Mouse (Mus musculus): ENCODE data around the gene 1600002K03Rik. TPM values are rescaled to one million over a fixed set of nuclear protein-coding genes. Genes with fewer than 3 reads are reported as not detected.

Gene 1600002K03Rik
- polyA plus RNA-seq, 1 experiment from 2014 or later = 7.7 TPM

GRCm38 (mm10) chr10:80157141-80157929, 15.4 kb upstream of the 1600002K03Rik start:
- WGBS = 51% methylated on average over 15 of the region's 15 CpGs
- peak overlapping the region; percentile 92 for H3K27ac ChIP-seq
- H3K36me3 ChIP-seq (replicated peaks; ENCODE audit: control insufficient read depth, insufficient read depth) = peaks cover 62% of the 10 kb centered on the region
- no peak for ATAC-seq (ENCODE audit: low FRiP score)
- no peaks in the 10 kb centered on the region for H3K9me3 ChIP-seq (ENCODE audit: control insufficient read depth, low read length)
- peaks cover 43% of the 10 kb centered on the region for H3K4me1 ChIP-seq (replicated peaks; ENCODE audit: control insufficient read depth, insufficient read depth, low read length)
- H3K27me3 ChIP-seq (ENCODE audit: control insufficient read depth, insufficient read depth, low read length) = no peaks in the 10 kb centered on the region
- DNase-seq (ENCODE audit: low spot score) = no peak
- H3K4me3 ChIP-seq (replicated peaks; ENCODE audit: low read length) = no peak overlapping the region
- H3K9ac ChIP-seq = peak overlapping the region; percentile 38
- H3K4me2 ChIP-seq (replicated peaks) = no peak overlapping the region

GRCm38 (mm10) chr10:80158307-80158986, 14.3 kb upstream of the 1600002K03Rik start:
- Histone ChIP-seq H3K4me2 (replicated peaks) (peak overlapping the region; percentile 74; the same call in 1 of the 2 replicates), H3K27me3 (ENCODE audit: control insufficient read depth, insufficient read depth, low read length) (no peaks in the 10 kb centered on the region), H3K36me3 (replicated peaks; ENCODE audit: control insufficient read depth, insufficient read depth) (peaks cover 51% of the 10 kb centered on the region), H3K4me1 (replicated peaks; ENCODE audit: control insufficient read depth, insufficient read depth, low read length) (peaks cover 32% of the 10 kb centered on the region), H3K4me3 (replicated peaks; ENCODE audit: low read length) (no peak overlapping the region), H3K27ac (peak overlapping the region; percentile 92), H3K9me3 (ENCODE audit: control insufficient read depth, low read length) (no peaks in the 10 kb centered on the region), H3K9ac (no peak overlapping the region)
- 11% methylated on average over 18 of the region's 18 CpGs for WGBS
- ATAC-seq (ENCODE audit: low FRiP score) (no peak), DNase-seq (ENCODE audit: low spot score) (no peak)

GRCm38 (mm10) chr10:80159021-80159560, 13.7 kb upstream of the 1600002K03Rik start:
- peak overlapping the region; percentile 30 for H3K4me3 ChIP-seq (replicated peaks; ENCODE audit: low read length)
- H3K27ac ChIP-seq = peak overlapping the region; percentile 92
- H3K9ac ChIP-seq = peak overlapping the region; percentile 59
- peak; percentile 26; the same call in 1 of the 2 replicates for ATAC-seq (ENCODE audit: low FRiP score)
- no peaks in the 10 kb centered on the region for H3K27me3 ChIP-seq (ENCODE audit: control insufficient read depth, insufficient read depth, low read length)
- H3K36me3 ChIP-seq (replicated peaks; ENCODE audit: control insufficient read depth, insufficient read depth) = peaks cover 44% of the 10 kb centered on the region
- peak overlapping the region; percentile 74 for H3K4me2 ChIP-seq (replicated peaks)
- whole genome bisulfite sequencing = 9% methylated on average over 12 of the region's 12 CpGs
- DNase-seq (ENCODE audit: low spot score) = no peak
- H3K4me1 ChIP-seq (replicated peaks; ENCODE audit: control insufficient read depth, insufficient read depth, low read length) = peaks cover 30% of the 10 kb centered on the region
- no peaks in the 10 kb centered on the region for H3K9me3 ChIP-seq (ENCODE audit: control insufficient read depth, low read length)

GRCm38 (mm10) chr10:80159561-80160454, 12.9 kb upstream of the 1600002K03Rik start:
- under 1% methylated on average over 55 of the region's 55 CpGs for WGBS
- no peaks in the 10 kb centered on the region for H3K27me3 ChIP-seq (ENCODE audit: control insufficient read depth, insufficient read depth, low read length)
- peaks cover 37% of the 10 kb centered on the region for H3K36me3 ChIP-seq (replicated peaks; ENCODE audit: control insufficient read depth, insufficient read depth)
- peak overlapping the region; percentile 59 for H3K9ac ChIP-seq
- H3K4me2 ChIP-seq (replicated peaks) = peak overlapping the region; percentile 74
- peak overlapping the region; percentile 30 for H3K4me3 ChIP-seq (replicated peaks; ENCODE audit: low read length)
- no peaks in the 10 kb centered on the region for H3K9me3 ChIP-seq (ENCODE audit: control insufficient read depth, low read length)
- H3K4me1 ChIP-seq (replicated peaks; ENCODE audit: control insufficient read depth, insufficient read depth, low read length) = peaks cover 37% of the 10 kb centered on the region
- DNase-seq (ENCODE audit: low spot score) (peak; percentile 97), ATAC-seq (ENCODE audit: low FRiP score) (peak; percentile 89)
- H3K27ac ChIP-seq = peak overlapping the region; percentile 92

GRCm38 (mm10) chr10:80160455-80161371, 12.0 kb upstream of the 1600002K03Rik start:
- Histone ChIP-seq H3K27ac (peak overlapping the region; percentile 92), H3K9me3 (ENCODE audit: control insufficient read depth, low read length) (no peaks in the 10 kb centered on the region), H3K4me2 (replicated peaks) (peak overlapping the region; percentile 74), H3K9ac (peak overlapping the region; percentile 24; the same call in 1 of the 2 replicates), H3K4me3 (replicated peaks; ENCODE audit: low read length) (peak overlapping the region; percentile 30), H3K27me3 (ENCODE audit: control insufficient read depth, insufficient read depth, low read length) (no peaks in the 10 kb centered on the region), H3K4me1 (replicated peaks; ENCODE audit: control insufficient read depth, insufficient read depth, low read length) (peaks cover 39% of the 10 kb centered on the region), H3K36me3 (replicated peaks; ENCODE audit: control insufficient read depth, insufficient read depth) (peaks cover 28% of the 10 kb centered on the region)
- 2% methylated on average over 33 of the region's 33 CpGs for WGBS
- DNase-seq (ENCODE audit: low spot score) (no peak), ATAC-seq (ENCODE audit: low FRiP score) (no peak)

GRCm38 (mm10) chr10:80161522-80162242, 11.1 kb upstream of the 1600002K03Rik start:
- 14% methylated on average over 7 of the region's 7 CpGs for WGBS
- no peaks in the 10 kb centered on the region for H3K27me3 ChIP-seq (ENCODE audit: control insufficient read depth, insufficient read depth, low read length)
- H3K9me3 ChIP-seq (ENCODE audit: control insufficient read depth, low read length) = no peaks in the 10 kb centered on the region
- peak overlapping the region; percentile 24; the same call in 1 of the 2 replicates for H3K9ac ChIP-seq
- peak overlapping the region; percentile 74; the same call in 1 of the 2 replicates for H3K4me2 ChIP-seq (replicated peaks)
- no peak for ATAC-seq (ENCODE audit: low FRiP score)
- H3K4me1 ChIP-seq (replicated peaks; ENCODE audit: control insufficient read depth, insufficient read depth, low read length) = peaks cover 43% of the 10 kb centered on the region
- no peak for DNase-seq (ENCODE audit: low spot score)
- 0 out of 2 replicates have a peak overlapping the region, but pooled peaks have one; percentile 30 for H3K4me3 ChIP-seq (replicated peaks; ENCODE audit: low read length)
- peaks cover 18% of the 10 kb centered on the region for H3K36me3 ChIP-seq (replicated peaks; ENCODE audit: control insufficient read depth, insufficient read depth)
- peak overlapping the region; percentile 92; the same call in 1 of the 2 replicates for H3K27ac ChIP-seq

GRCm38 (mm10) chr10:80162243-80162608, 10.5 kb upstream of the 1600002K03Rik start:
- Histone ChIP-seq H3K4me3 (replicated peaks; ENCODE audit: low read length) (no peak overlapping the region), H3K9me3 (ENCODE audit: control insufficient read depth, low read length) (no peaks in the 10 kb centered on the region), H3K27ac (no peak overlapping the region), H3K27me3 (ENCODE audit: control insufficient read depth, insufficient read depth, low read length) (no peaks in the 10 kb centered on the region), H3K4me1 (replicated peaks; ENCODE audit: control insufficient read depth, insufficient read depth, low read length) (peaks cover 46% of the 10 kb centered on the region), H3K4me2 (replicated peaks) (no peak overlapping the region), H3K9ac (no peak overlapping the region), H3K36me3 (replicated peaks; ENCODE audit: control insufficient read depth, insufficient read depth) (peaks cover 13% of the 10 kb centered on the region)
- WGBS = 81% methylated on average over 3 of the region's 3 CpGs
- no peak for ATAC-seq (ENCODE audit: low FRiP score)
- no peak for DNase-seq (ENCODE audit: low spot score)
